Mouse (Mus musculus) small intestine, adult 2 months (tissue): ENCODE measurements around the gene Ms4a4a. TPM values are rescaled to one million over a fixed set of nuclear protein-coding genes. Genes with fewer than 3 reads are reported as not detected.

Source experiments
- H3K27ac ChIP-seq: fragments of 200-500 bp; 2 replicates; pipeline ENCODE4 v1.5.1; 2012; ENCODE audit warnings: low read depth, low read length, control low read depth, inconsistent platforms; ENCODE audit not compliant: insufficient read depth
- H3K27me3 ChIP-seq: fragments of 200-500 bp; 2 replicates; pipeline ENCODE4 v1.6.1; 2012; ENCODE audit warnings: mild to moderate bottlenecking, moderate library complexity, low read length, inconsistent platforms; ENCODE audit not compliant: control insufficient read depth, insufficient read depth
- H3K36me3 ChIP-seq: fragments of 200-500 bp; 2 replicates; pipeline ENCODE4 v1.6.1; 2012; ENCODE audit warnings: mild to moderate bottlenecking, low read length, control low read depth, inconsistent platforms; ENCODE audit not compliant: control insufficient read depth, insufficient read depth
- H3K4me1 ChIP-seq: fragments of 200-500 bp; 2 replicates; pipeline ENCODE4 v1.6.1; 2012; ENCODE audit warnings: low read length, inconsistent platforms, mixed read lengths; ENCODE audit not compliant: control insufficient read depth, insufficient read depth, insufficient read length
- H3K4me3 ChIP-seq: fragments of 200-500 bp; 2 replicates; pipeline ENCODE4 v1.5.1; 2012; ENCODE audit warnings: low read depth, mild to moderate bottlenecking, control low read depth, inconsistent platforms, low read length, moderate library complexity
- CTCF ChIP-seq: fragments of 200-500 bp; IDR thresholded peaks from 2 replicates; pipeline ENCODE4 v1.5.1; 2012; ENCODE audit warnings: low read depth, mild to moderate bottlenecking, control low read depth, inconsistent platforms, low read length, moderate library complexity, mixed read lengths; ENCODE audit not compliant: insufficient replicate concordance, insufficient read length; ENCODE audit errors: extremely low read depth
- POLR2A ChIP-seq: fragments of 200-500 bp; IDR thresholded peaks from 2 replicates; pipeline ENCODE4 v1.6.1; 2012; ENCODE audit warnings: low read depth, mild to moderate bottlenecking, control low read depth, inconsistent platforms, low read length, moderate library complexity
- WGBS: fragments of 180-500 bp; shearing (Covaris S2); methylation state at CpG from one replicate; pipeline ENCODE4 v1.1.7; 2018; 5-methylcytosine and 5-hydroxymethylcytosine counted together
- polyA plus RNA-seq: library from polyadenylated mRNA; depleted of rRNA; stranded (reverse); fragments of >200 nt; gene quantifications from 2 replicates; pipeline ENCODE4 v1.2.3, GENCODE M21; 2012; rRNA removed

The Ms4a4a gene
- polyA plus RNA-seq = 0.35 and 0.41 TPM in 2 replicates

- no peak within 1 kb of the TSS for H3K4me3 ChIP-seq
- no peaks in the 10 kb centered on the region for H3K27me3 ChIP-seq
- H3K27ac ChIP-seq = no peak within 1 kb of the TSS
- 88% methylated on average over 2 of the region's 2 CpGs for WGBS
- H3K4me1 ChIP-seq = no peaks in the 10 kb centered on the region
- no peak for TF ChIP-seq CTCF
- no peak for TF ChIP-seq POLR2A
- no peaks in the 10 kb centered on the region for H3K36me3 ChIP-seq
Measured at GRCm38 (mm10) chr19:11375273-11375672, at the start of gene Ms4a4a. TSS of gene Ms4a4a (plus strand) at chr19:11375523.

GRCm38 (mm10) chr19:11335932-11336331 is 39.4 kb upstream of the Ms4a4a start, which contains the start of gene Ms4a7:
TSS of gene Ms4a7 (minus strand) at chr19:11336146.
- no peak within 1 kb of the TSS for H3K4me3 ChIP-seq
- H3K36me3 ChIP-seq = no peaks in the 10 kb centered on the region
- no peak for TF ChIP-seq CTCF
- TF ChIP-seq POLR2A = no peak
- 74% methylated on average over 6 of the region's 6 CpGs for WGBS
- no peaks in the 10 kb centered on the region for H3K27me3 ChIP-seq
- H3K27ac ChIP-seq = no peak within 1 kb of the TSS
- H3K4me1 ChIP-seq = no peaks in the 10 kb centered on the region

- TF ChIP-seq POLR2A (no peak), CTCF (no peak)
- Histone ChIP-seq H3K4me1 (no peaks in the 10 kb centered on the region), H3K27me3 (no peaks in the 10 kb centered on the region), H3K36me3 (no peaks in the 10 kb centered on the region), H3K27ac (no peak overlapping the region), H3K4me3 (no peak overlapping the region)
Measured at GRCm38 (mm10) chr19:11343147-11343546, 32.2 kb upstream of the Ms4a4a start.

- no peaks in the 10 kb centered on the region for H3K4me1 ChIP-seq
- no peak overlapping the region for H3K27ac ChIP-seq
- no peaks in the 10 kb centered on the region for H3K27me3 ChIP-seq
- no peak overlapping the region for H3K4me3 ChIP-seq
- no peaks in the 10 kb centered on the region for H3K36me3 ChIP-seq
- TF ChIP-seq POLR2A (no peak), CTCF (no peak)
Measured at GRCm38 (mm10) chr19:11343992-11344391, 31.3 kb upstream of the Ms4a4a start.

DNA sequence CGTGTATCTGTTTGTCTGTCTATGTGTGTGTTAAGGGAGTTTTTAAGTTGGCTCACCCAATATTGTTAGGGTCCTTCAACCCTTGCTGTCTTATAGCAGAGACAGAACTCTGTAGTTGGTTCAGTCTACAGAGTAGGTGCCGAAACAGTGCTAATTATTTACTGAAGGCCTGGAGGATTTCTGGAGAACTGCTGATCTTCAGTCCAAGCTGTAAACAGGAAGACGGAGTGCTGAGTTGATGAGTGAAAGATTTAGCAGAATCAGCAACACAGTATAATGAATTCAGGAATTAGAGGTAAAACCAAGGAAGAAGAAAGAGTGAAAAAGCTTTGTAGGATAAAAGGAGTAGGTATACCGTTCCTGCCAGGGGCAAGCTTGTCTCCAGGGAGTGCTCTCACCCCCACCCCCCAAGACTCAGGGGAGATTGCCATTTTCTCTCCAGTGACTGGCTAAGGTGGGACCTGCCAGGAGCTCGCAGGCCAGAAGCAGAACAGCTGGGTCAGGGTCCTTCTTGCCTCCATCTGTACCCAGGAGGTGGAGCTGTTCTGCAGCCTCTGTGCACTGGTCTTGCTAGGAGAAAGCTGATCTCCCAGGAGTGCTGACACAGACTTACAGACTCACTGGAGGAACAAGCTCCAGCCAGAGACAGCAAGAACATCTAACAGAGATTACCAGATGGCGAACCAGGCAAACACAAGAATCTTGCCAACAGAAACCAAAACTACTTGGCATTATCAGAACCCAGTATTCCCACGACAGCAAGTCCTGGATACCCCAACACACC is 25.4 kb upstream of the Ms4a4a start:
- TF ChIP-seq CTCF (no peak), POLR2A (no peak)
- 64% methylated on average over 7 of the region's 7 CpGs for WGBS

DNA sequence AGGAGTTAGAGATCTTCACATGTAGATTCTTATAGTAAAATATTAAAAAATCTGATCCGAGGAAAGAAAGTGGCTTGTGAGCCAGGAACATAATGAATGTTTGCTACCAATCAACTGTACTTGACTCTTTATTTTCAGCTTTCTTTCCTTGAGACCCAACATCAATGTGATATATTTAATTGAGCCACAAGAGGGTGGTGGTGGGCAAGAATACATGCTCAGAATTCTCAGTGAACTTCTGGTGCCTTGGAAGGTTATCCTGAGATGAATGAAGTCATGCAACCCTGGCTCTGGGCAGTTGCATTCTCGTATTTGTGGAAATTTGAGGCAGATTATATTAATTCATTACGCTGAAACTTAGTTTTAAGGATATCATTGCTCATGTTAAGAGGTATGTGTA is 23.4 kb upstream of the Ms4a4a start:
- TF ChIP-seq POLR2A (no peak), CTCF (no peak)
- Histone ChIP-seq H3K4me1 (0 out of 2 replicates have a peak, but pooled peaks cover 2% of the 10 kb centered on the region), H3K36me3 (no peaks in the 10 kb centered on the region), H3K27me3 (no peaks in the 10 kb centered on the region), H3K27ac (no peak overlapping the region), H3K4me3 (no peak overlapping the region)
- WGBS = 39% methylated on average over 3 of the region's 3 CpGs

More for the DNA sequence above, 25.4 kb upstream of the Ms4a4a start:
- Histone ChIP-seq H3K4me3 (no peak overlapping the region), H3K36me3 (no peaks in the 10 kb centered on the region), H3K4me1 (0 out of 2 replicates have a peak, but pooled peaks cover 2% of the 10 kb centered on the region), H3K27ac (no peak overlapping the region), H3K27me3 (no peaks in the 10 kb centered on the region)

DNA sequence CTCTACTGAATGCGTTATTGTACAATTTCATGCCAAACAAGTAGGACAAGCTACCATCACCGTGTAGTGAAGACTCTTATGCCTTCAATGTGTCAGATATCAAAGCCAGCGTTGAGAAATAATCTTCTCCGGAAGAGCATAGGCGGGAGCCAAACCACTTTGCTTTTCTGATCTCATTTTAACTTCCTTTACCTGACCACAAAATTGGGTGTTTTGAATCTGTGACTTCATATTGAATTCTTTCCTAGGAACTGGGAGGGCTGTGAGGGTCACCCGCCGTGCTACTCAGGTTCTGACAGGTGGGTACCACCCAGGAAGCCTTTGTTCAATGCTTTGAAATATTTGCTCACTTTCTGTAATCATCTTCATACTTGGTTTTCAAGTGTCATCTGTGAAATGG is 19.6 kb upstream of the Ms4a4a start:
- Histone ChIP-seq H3K36me3 (no peaks in the 10 kb centered on the region), H3K4me3 (no peak overlapping the region), H3K4me1 (no peaks in the 10 kb centered on the region), H3K27ac (no peak overlapping the region), H3K27me3 (no peaks in the 10 kb centered on the region)
- WGBS = 71% methylated on average over 7 of the region's 7 CpGs
- no peak for TF ChIP-seq POLR2A
- TF ChIP-seq CTCF = no peak
